Mouse (Mus musculus) liver, adult 2 months (tissue): ENCODE data around the gene Treml1.

Experiments used
- CTCF ChIP-seq: fragments of 200-500 bp; IDR thresholded peaks from 2 replicates; pipeline ENCODE4 v1.5.1; 2011; ENCODE audit warnings: low read depth, low read length, control low read depth
- POLR2A ChIP-seq: fragments of 200-500 bp; IDR thresholded peaks from 2 replicates; pipeline ENCODE4 v1.6.1; 2011; ENCODE audit warnings: low read length, control low read depth; ENCODE audit not compliant: insufficient read depth; ENCODE audit errors: extremely low read depth

DNA sequence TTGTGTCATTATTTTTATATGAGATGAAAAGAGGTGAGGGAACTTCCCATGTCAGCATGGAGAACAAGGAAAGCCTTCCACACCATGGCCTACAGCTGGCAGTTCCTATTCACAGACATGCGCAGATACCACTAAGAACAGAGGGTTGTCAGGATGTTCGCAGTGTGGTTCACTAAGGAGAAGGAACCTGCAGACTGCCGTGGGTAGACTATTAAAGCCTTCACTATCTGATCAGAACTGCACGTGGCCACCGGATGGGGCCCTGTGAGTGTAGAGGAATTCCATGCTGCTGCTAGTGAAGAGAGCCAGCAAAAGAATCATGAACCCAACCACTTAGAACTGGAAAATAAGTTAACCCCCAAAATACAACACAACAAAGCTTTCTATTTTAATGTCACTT, 29.7 kb downstream of the Treml1 start:
- TF ChIP-seq CTCF (no peak), POLR2A (no peak)
